Mouse (Mus musculus): ENCODE measurements around the gene Kmt2d. TPM values are rescaled to one million over a fixed set of nuclear protein-coding genes. Genes with fewer than 3 reads are reported as not detected.
"Not testable (repeated sequence)": the region's sequence is repeated elsewhere in the genome, so short reads cannot be mapped to it uniquely, and the experiment has no call there.

Kmt2d gene
- total RNA-seq (2022) = 100 to 1,000 TPM in 1 of 4 experiments, 10 to 100 TPM in 3; 61.7 to 114 (median 71.8) TPM

DNA sequence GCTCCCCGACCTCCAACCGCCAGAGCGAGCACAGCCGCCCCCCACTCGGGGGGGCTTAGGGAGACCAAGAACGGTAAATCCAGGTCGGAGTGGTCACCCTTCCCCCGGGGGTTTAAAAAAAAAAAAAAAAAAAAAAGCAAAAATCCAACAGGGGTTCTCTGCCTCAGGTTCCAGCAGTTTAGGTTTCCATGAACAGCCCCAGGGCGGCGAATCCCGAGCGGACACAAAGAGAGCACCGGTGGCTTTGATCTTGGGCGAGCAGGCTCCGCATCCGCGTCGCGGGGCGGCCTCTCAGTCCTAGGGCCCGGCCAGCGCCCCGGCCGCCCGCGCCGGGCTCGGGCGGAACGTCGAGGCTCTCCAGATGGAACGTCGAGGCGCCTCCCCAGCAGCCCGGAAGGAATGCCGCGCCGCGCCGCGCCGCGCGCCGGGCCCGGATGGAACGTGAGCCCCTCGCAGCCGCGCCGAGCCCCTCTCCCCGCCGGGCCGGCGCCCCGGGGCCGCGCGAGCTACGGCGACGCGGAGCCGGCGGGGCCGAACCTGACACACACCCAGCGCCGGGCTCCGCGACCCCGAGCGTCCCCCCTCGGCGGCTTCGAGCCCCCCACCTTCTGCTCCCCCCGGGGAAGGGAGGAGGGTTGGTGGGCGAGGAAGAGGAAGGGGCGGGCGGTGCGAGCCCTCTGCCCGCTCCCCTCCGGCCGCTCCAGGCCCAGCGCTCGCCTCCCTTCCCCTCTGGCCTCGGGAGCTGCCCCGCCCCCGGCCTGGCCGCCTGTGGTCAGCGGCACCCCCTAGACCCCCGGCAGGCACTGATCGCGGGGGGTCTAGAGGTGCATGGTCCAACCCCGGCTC is at the start of gene Kmt2d:
Gene Kmt2d (minus strand): TSS at position 135 of the 846 bp plus-strand sequence.
- no peak for DNase-seq

DNA sequence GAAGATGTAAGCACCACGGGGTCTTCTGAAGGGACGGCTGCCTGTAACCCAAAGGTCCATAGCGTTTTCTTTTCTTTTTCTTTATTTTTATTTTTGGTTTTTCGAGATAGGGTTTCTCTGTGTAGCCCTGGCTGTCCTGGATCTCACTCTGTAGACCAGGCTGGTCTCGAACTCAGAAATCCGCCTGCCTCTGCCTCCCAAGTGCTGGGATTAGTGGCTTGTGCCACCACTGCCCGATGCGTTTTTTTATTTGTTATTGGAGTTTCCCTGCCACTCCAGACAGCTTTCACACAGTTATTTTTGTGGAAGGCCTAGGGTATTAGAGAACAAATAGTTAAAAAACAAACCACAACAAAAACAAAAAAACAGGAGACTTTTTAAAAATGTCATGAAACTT is 47.5 kb upstream of the Kmt2d start:
- DNase-seq = not testable (repeated sequence)

DNA sequence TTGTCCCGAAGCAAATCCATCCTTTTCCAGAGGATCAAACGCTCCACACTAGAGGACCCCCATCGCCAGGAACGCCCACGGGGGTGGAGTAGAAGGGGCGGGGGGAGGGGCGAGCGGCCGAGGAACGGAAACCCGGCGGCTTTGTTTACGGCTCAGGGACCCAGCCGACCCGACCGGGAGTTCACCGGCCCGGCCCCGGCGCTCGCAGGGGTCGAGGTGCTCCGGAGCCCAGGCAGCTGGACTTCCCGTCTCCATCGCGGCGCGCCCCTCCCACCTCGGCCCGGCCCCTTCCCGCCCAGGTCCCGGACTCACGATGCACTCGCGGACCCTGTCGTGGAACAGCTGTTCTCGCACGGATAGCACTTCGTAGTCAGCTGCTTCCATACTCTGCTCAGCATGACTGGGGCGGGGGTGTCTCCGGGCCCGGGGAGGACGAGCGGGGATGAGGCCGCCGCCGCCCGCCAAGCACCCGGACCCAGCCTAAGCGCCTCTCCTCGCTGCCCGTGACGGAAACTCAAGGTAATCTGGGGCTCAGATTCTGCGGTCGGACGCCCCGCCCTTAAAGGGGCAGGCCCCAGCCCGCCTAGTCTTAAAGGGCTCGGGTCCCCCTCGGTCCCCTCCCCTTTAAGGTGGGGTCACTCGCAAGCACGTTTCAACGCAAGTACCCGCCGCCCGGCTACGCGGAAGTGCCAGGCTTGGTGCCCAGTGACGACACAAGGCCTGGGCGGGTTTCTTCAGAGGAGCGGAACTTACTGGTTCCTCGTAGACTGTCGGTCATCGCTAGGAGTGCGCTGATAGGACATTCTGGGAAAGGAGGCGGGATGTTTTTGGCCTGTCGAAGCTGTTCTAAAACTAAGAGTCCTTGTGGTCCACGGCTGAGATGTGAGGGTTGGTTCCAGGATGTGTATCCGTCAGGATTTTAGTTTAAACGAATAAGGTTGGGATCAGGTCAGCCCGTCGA is 46.8 kb upstream of the Kmt2d start, which contains the start of gene Lmbr1l:
Gene Lmbr1l (minus strand): TSS at position 694 of the 961 bp plus-strand sequence.
- peak; percentile 100 for DNase-seq

DNA sequence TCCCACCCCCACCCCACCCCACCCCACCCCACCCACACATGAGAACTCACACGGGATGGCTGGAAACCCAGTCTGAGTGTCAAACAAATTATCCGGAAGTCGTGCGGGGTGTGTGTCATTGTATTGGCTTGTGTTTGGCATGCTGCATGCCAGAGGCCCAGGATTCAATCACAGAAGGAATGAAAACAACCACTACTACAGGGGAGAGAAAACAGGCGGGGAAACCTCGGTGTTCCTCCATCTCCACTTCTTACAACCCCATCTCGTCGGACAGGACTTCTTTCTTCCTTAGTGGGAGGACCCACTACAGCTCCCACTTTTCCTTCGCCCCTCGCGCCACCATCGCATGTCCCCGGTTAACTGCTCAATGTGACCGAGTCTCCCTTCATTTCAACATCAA is 46.1 kb upstream of the Kmt2d start:
- DNase-seq = no peak

DNA sequence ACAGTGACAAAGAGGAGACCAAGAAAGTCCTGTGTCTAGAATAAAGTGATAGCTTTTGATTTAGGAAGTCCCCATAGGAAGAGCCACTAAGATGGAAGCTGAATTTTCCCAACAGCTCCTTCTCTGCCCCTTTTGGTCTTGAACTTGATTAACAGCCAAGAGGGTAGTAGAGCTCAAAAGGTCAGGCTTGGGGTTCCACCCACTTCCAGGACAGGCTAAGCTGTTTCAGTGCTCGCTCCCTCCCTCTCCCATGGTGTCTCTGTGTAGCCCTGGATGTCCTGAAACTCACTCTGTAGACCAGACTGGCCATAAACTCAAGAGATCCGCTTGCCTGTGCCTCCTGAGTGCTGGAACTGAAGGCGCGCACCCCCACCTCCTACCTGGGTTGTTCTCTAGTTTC is 45.0 kb upstream of the Kmt2d start:
- no peak for DNase-seq

DNA sequence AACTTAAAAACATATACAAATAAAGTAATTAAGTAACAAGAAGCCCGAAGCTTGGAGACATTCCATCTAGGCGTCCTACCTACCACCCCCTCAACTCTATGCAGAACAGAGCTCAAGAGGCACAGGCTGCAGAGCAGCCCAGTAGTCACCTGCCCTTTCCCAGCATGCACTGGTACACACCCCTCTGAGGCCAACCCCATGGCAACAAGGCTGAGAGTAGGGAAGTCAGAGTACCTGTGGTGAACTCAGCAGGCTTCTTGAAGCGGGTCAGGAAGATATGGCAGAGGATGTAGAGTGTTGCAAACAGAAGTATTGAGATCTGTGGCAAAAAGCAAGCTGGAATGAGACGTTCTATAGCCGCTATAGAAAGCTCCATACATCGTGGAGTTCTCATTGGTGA is 43.9 kb upstream of the Kmt2d start:
- no peak for DNase-seq

DNA sequence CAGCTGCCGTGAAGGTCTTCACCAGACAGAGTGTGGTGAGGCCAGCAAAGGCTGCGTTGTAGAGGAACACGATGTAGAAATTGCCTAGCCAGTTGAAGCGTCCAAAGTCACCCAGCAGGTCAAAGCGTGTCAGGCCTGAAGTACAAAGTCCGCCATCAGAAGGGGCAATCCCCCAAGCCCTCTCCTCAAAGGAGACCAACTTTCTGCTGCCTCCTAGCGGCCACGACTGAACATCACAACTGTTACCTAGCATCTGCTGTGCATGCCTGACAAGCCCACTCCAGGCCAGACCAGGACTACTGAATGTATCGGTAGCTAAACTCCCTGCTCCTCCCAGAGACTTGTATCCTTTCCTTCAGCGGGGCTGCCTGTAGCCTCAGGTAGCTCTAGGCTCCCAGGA is 33.7 kb upstream of the Kmt2d start:
- no peak for DNase-seq

DNA sequence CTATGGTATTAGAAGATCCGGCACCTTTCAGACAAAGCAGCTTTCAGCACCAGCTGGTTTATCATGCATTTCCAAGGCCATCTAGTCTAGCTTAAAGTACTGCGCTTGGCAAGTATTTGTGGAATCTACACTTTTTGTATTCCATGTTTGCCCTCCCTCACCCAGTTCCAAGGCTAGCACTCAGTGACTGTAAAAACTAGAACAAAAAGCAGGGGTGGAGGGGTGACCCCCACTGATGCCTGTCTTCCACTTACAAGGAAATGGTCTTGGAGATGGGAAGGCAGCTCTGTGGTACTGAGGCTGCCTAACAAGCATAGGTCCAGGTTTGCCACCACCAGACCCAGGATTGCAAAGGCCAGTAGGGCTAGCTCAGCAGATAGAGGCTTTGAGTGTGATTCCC is 31.6 kb upstream of the Kmt2d start:
- no peak for DNase-seq

DNA sequence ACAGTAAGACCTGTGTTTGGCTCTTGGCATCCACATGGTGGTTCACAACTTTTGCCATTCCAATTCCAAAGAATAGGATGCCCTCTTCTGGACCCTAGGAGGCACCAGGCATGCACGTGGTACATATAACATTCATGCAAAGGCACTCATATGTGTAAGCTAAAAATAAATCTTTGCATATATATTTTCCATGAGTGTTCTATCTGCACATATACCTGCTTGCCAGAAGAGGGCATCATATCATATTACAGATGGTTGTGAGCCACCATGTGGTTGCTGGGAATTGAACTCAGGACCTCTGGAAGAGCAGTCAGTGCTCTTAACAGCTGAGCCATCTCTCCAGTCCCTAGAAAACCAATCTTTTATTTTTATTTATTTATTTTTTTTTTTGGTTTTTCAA is 30.5 kb upstream of the Kmt2d start:
- DNase-seq = no peak

DNA sequence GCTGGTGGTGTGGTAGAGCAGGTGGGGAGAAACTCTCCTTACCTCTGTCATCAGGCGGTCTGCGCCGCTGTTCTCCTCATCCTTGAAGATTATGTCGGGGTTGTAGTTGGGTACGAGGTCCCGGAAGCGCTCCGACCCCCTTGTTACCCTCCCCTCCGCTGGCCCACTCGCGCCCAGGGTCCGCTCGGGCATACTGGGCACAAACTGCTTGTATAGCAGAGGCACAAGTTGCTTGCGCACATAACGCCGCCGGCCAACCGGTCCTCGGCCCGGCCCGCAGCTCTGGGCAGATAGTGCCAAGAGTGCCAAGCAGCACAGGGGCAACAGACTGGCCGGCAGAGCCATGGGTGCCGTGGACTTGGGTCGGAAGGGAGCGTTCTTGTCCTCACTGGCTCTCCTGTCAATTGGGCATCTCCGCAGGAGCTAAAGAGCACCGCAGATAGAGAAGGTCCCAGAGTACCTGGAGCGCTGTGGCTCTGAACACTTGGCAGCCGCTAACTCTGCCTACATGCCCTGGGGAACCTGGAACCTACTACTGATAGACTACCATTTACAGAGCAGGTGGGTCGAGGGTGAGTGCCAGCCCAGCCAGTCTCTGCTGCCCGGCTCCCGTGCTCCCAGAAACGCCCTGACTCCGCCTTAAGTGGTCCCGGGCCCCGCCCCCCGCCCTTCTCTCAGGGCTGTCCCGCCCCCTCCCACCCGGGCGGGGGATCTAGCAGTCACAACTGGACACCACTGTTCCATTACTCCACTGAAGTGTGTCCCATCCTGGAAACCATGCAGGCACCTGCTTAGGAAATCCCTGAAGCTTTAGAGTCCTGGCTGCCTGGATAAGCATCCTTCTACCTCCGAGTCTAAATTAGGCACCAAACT is 27.2 kb upstream of the Kmt2d start, which contains the start of gene Dhh:
Gene Dhh (minus strand): TSS at position 613 of the 873 bp plus-strand sequence.
- no peak for DNase-seq

DNA sequence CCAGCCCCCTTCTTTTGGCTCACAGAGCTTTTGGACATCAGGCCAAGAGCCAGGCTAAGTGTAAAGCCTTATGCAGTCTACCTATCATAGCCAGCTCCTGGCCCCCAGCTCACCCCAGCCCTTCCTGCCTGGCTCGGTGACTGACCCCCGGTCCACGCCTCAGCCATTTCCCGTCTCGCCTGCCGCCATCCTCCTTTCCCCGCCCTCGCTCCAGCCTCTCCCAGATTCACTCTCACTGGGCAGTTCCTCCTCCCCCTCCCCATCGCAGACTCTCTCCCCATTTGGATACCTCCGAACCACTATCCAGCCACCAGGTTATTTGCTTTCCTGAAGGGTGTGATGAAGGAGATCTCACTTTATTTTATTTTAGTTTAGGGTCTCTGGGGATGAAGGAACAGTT is 26.5 kb upstream of the Kmt2d start:
- DNase-seq = no peak

DNA sequence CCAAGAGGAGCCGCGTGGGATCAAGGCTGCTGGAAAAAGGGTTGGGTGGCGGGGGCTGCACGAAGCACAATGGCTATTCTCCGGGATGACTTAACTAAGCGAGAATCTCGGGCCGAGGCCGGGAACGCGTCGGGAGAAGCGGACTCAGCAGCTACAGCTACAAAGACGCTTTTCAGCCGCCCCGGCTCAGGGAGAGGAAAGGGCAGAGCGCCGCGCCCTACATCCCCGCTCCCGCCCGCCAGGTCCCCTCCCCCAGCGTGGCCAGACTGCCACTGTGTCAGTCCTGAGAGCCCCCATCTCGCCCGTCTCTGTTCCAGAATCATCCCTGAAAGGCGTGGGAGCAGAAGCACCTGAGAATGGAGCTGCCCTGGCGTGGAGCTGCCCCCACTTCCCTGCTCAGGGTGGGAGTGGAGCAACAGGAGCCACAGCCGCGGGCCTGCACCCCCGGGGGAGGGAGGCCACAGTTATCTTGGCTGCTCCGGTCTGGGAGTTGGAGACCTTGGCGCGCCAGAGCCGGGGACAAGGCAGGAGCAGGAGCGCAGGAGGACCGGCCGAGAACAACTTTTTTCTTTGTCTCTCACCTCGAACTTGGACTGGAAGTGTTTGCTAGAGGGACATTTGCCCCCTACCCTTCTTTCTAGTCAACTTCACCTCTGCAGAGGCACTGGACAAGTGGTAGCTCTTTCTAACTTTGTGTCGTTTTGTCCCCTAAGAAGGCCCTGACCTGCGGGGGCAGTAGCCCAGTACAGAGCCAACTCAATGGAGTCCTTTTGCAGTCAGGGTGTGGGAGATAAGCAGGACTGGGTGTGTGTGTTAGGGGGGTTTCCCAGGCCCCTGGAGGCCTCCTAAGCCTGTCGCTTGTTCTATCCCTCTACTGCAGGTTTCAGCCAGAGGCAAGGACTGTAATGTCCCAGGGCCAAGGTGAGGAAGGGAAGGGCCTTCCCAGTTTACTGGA is 24.9 kb upstream of the Kmt2d start:
- DNase-seq = peak; percentile 58

DNA sequence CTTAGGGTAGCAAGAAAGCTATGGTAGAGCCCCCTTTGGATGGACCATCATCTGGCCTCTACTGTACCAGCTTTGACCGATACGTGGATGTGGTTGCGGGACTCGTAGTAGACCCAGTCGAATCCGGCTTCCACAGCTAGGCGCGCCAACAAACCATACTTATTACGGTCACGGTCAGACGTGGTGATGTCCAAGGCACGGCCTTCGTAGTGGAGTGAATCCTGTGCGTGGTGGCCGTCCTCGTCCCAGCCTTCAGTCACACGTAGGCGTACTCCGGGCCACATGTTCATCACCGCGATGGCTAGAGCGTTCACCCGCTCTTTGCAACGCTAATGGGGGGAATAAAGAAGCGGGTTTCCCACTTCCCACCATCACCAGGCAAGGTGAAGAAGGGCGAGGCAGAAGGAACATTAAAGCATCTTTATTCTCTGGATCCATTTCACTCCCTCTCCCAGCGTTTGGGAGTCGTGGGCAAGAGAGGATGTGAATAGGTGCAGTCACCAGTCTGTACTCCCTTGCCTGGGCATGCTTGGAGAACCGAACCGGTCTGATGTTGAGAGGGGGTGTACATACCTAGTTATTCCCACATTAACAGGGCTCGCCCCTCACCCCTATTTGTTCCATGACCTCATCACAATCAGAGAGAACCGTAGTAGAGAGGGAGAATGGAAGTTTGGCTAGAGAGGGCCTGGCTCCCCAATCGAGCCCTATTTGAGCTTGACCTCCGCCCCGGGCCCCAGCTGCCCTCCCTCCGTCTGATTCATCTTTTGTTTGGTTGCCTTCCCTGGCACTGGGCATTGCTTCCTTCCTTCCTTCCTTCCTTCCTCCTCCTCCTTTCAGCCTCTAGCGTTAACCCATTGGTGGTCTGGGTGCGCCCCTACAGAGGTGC is 24.0 kb upstream of the Kmt2d start:
- DNase-seq = no peak

DNA sequence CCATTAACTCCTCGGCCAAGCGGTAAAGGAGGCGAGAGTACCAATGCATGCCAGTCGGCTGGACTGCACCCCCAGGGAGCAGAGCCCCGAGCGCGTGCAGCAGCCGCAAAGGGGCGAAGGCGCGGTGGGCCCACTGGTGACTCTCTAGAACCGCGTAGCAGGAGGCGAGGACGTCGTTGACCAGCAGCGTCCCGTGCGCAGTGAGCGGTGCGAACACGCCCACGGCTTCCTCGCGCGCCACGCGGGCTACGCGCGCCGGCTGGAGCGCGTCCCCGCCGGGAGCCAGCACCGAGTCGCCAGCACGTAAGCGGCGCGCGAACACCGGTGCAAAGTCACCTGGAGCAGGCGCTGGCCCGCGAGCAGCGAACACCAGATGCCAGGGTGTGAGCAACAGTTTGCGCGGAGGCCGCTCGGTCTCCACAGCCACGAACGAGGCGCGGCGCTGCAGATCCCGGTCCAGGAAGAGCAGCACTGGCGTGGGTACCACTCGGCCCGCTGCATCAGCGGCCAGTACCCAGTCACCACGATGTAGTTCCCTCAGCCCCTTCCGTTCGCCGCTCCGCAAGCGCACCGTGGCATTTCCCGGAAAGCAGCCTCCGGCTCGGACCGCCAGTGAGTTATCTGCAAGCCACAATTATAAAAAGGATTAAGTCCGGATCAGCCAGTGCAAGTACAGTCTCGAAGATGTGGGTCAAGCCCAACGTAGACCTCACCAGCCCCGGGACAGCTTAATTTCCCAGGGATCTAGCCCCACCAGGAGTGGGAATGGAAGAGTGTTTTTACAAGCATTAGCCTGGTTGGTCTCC is 23.1 kb upstream of the Kmt2d start, which contains the start of gene Rhebl1:
Gene Rhebl1 (minus strand): TSS at position 601 of the 806 bp plus-strand sequence.
- DNase-seq = no peak

DNA sequence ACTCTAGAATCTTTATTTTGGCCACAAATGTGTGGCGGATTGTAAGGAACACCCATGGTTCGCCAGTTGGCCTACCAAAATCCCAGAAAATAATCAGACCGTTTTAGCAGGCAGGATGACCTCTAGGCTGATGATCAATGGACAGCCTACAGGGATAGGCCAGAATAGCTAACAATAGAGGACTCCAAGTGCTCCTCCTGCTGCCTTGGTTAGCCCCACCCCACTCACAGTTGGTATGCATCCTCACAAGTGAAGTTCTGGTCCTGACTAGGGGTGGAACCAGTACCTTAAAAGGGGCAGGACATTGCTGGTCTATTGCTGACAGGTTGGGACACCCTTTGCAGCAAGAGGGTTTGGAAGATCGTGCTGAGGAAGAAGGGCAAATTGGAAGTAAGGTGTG is 22.0 kb upstream of the Kmt2d start:
- DNase-seq = no peak

DNA sequence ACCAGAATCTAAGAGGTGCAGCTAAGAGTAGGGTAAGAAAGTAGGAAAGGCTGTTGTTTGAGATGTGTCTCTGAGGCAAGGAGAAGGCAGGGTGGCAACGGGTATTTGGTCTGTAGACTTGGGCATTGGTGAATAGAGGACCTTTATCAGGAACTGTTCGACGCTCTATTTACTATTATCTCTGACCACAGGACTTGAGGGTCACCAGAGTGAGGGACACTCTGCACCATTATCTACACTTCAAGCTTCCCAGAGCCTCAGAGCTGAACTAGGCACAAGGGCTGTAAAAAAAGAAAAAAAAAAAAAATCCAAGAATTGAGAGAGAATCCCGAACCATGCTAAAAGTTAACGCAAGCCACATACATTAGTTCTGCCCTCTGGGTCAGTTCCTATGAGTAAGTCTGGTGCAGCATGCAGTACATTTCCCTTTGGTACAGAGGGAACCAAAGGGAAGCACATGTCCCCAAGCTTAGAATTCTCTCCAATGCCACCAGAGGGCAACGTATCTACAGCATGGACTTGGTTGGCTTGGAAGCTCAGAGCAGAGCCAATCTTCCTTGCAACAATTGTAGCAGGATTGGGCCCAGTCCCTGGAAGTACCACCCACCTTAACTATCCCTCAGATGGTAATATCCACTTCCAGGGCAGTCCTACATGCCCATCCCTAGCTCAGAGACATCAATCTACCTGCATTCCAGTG is 21.1 kb upstream of the Kmt2d start:
- DNase-seq = peak; percentile 66

DNA sequence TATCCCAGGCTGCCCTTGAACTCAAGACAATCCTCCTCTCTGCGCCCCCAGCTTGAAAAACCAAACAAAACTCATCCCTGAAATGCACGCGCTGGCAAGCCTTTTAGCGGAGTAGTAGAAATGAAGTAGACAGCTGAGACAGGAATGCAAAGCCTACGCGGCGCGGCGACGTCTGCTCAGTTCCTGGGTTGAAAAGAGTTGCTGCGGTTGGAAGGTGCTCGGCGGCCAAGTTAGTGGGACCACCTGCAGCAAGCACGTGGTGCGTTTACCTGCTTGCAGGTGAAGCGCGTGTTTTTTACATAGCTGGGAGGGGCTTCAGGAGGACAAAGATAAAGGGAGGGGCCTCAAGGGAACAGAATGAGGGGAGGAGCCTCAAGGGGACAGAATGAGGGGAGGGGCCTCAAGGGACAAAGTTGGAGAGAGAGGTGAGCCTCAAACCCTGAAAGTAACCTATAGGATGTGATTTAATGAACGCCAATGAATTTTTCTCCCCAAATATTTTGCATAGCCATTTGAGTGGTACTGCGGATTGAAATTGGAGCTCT is 20.3 kb upstream of the Kmt2d start:
- DNase-seq = no peak

DNA sequence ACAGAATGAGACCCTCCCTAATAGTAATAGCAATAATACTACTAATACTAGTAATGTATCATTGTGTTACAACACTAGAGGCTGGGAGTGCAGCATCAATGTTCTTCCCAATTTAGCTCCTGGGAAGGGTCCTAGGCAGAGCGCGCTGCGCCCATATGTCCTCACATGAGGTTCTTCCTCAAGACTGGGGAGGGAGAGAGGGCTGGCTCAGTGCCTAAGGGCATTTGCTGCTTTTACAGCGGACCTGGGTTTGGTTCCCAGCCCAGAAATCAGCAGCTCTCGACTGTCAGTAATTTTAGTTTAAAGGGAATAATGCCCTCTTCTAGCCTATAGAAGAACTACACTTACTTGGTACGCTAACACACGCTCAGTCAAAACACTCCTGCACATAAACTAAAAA is 16.5 kb upstream of the Kmt2d start:
- DNase-seq = no peak

Data from adrenal gland, adult 8-10 months (tissue).